Mouse (Mus musculus) spleen, postnatal 14 days (tissue): ENCODE measurements around the gene Chid1.
"Not testable (repeated sequence)": the region's sequence is repeated elsewhere in the genome, so short reads cannot be mapped to it uniquely, and the experiment has no call there.

Experiments used
- DNase-seq, 2 experiments: peaks; one replicate each; pipeline ENCODE4 v3.0.0; 2021 to 2022; ENCODE audit warnings: low spot score in 2 of 2

Chid1 gene

DNA sequence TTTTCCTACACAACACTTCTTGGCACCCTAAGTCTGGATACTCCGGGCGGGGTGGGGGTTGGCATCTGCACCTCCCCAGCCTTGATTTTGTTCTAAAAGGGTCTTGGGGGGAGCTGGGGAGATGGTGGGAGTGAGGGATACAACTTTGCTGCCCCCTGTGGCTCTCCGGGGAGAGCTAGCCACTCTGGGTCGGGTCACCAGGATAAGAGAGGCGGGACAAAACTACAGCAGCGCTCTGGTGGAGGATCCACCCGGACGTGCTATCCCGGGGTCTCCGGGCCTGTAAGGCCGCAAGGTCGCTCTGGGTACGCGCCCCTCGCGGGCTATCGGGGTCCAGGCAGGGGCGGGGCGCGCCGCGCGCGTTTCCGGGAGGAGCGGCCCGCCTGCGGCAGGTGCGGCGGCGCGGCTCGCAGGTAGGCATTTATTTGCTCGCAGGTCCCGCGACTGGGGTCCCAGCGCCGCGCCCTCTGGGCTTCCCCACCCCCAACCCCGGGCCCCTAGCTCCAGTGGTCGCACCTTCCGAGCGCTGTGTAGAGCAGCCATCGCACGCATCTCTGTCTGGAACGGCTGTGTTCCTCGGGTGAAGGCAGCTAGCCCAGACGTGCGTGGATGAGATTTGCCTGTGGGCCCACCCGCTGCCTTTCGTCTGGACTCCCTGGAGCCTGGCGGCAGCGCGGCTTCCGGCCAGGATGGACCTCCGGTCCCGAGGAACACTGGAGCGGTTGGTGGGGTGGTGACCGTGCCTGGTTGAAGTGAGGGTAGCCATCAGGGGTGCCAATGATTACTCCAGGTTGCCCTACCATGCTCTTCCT lies 77.9 kb downstream of the Chid1 start:
- no peak for DNase-seq

- DNase-seq: no peak
Measured at GRCm38 (mm10) chr7:141460391-141461113, 79.1 kb downstream of the Chid1 start, which contains the start of gene Cracr2b. Gene Cracr2b (plus strand): TSS chr7:141461094.

DNA sequence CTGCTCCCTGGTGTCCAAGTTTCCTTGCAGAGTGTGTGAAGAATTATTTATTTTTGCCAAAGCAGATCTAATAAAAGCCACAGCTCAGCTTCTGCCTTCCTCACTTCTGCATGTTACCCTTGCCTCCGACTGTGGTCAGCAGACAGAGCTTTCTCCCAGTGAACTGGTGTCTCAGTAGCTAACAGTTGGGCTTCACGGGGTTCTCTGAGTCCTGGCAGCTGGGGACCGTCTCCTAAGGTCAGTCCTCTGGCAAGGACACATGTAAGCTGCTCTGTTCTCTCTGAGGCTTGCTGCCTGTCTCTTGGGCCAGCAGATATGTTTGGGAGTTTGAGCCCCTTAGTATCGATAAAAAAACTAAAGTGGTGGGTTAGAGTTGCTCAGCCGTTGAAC lies 79.7 kb downstream of the Chid1 start:
- no peak for DNase-seq

DNA sequence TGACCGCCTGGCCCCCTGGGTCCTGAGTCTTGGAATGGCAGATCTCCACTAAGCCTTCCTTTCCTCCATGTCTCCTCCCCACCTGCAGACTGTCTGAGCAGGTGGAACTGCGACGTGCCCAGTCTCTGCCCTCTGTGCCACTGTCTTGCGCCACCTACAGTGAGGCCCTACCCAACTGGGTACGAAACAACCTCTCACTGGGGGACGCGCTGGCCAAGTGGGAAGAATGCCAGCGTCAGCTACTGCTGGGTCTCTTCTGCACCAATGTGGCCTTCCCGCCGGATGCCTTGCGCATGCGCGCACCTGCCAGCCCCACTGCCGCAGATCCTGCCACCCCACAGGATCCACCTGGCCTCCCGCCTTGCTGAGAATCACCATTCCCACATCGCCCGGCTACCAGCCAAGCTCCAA lies 80.4 kb downstream of the Chid1 start:
- DNase-seq: no peak

DNA sequence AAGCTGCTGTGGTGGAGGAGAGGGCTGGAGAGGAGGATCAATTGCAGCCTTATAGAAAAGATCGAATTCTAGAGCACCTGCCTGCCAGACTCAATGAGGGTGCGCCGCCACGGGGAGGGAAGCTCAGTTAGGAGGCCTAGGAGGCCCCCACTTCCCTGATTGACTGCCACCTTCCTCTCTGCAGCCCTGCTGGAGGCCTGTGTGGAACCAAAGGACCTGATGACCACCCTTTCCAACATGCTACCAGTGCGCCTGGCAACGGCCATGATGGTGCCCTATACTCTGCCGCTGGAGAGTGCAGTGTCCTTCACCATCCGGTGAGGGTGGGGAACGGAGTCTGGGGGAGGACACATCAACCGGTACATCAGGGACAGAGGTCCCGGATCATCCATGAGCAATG lies 81.0 kb downstream of the Chid1 start:
- DNase-seq: no peak

GRCm38 (mm10) chr7:141457986-141458660 lies 81.5 kb downstream of the Chid1 start:
- peak; percentile 41 to 62 for DNase-seq

DNA sequence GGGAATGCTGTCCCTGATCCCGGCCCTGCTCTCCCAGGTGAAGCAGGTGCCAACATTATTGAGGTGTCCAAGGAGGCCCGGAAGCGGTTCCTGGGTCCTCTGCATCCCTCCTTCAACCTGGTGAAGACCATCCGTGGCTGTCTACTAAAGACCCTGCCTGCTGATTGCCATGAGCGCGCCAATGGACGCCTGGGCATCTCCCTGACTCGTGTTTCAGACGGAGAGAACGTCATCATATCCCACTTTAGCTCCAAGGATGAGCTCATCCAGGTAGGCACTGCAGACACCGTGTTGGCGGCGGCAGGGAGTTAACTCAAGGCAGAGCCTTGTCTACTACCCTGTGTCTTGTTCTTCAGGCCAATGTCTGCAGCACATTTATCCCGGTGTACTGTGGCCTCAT lies 82.4 kb downstream of the Chid1 start:
- DNase-seq: no peak

DNA sequence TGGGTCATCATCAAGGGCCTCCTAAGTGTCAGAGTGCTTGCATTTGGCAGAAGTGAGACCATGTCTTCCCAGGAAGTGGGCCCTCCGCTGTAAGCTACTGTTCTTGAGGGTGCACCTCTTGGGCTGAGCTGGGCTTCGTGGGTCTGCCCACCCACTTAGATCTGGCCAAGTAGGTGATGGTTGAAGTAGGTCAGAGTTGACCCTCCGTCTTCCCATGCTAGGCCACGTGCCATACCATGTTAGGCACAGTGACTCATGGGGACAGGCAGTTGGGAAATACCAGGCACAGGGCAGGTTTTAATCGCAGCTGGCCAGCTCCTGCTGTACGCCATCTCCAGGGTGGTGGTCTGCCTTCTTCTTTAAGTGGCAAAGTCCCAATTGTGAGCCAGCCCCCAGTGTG lies 82.9 kb downstream of the Chid1 start:
- DNase-seq: no peak

DNA sequence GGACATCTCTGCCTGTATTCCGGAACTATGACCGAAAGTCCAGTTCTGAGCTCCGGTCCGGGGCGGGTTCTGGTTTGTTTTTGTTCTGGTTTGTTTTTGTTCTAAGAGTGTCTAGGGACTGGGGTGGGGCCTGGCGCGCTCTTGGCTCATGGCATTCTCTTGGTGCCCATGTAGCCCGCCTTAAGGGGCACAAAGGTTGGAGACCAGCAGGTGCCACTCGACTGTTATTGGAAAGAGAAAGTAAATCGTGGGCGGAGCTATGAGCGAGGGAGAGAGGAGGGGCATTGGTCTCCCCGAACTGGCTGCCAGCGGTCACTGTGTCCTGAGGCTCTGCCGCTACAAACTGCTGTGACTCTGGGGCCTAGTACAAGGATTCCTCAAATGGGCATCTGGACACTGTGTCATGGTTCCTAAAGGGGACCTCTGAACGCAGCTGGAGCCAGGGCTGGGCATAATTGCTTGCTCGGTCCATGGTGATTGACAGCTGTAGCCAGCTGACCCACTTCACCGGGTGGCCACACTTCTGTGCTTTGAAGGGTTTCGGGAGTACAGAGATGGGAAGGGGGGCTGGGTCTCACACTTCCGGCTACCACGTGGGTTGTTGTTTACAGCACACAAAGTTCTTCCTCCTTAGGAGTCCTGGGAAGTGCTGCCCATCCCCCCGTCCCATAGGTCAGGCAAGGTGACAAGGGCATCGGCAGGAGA lies 83.9 kb downstream of the Chid1 start:
- peak; percentile 15 to 53 for DNase-seq

DNA sequence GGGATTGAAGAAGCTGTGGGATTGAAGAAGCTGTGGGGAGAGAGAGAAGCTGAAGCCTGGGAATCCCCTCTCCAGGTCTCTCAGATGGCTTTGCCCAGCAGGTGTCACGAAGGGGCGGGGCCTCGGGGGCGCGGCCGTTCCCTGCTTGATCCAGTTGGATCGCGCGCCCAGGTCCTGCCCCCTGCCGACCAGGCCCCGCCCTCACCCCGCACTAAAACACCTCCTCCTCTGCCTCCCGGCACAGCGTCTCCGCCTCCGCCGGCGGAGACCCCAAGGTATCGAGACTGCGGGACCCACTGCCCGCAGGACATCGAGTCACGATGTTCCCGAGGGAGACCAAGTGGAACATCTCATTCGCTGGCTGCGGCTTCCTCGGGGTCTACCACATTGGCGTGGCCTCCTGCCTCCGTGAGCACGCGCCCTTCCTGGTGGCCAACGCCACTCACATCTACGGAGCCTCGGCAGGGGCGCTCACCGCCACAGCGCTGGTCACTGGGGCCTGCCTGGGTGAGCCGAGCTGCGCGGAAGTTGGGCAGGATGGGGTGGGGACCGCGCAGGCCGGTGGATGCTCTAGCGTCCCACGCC lies 84.6 kb downstream of the Chid1 start, which contains the start of gene Pnpla2:
Pnpla2 (plus strand) TSS at position 232 of the 585 bp plus-strand sequence.
- peak; percentile 92 to 94 for DNase-seq

GRCm38 (mm10) chr7:141453636-141454035 lies 86.0 kb downstream of the Chid1 start:
- no peak for DNase-seq

DNA sequence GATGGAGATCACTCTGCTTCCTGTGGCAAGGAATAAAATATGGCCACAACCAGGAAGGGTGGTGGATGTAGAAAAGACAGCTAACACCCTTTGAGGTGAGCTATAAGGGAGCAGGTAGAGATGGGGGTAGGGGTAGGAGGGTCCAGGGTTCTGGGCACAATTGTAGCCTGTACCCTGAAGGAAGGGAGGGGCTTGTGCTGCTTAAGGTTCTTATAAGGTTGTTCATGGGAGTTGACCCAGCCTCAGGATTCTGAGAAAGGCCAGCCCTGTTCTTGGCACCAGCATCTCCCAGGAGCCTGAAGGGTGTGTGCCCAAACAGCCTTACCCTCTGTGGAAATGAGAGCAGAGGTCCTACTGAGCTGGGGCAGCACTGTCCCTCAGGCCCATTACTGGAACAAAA lies 87.7 kb downstream of the Chid1 start:
- DNase-seq: no peak

DNA sequence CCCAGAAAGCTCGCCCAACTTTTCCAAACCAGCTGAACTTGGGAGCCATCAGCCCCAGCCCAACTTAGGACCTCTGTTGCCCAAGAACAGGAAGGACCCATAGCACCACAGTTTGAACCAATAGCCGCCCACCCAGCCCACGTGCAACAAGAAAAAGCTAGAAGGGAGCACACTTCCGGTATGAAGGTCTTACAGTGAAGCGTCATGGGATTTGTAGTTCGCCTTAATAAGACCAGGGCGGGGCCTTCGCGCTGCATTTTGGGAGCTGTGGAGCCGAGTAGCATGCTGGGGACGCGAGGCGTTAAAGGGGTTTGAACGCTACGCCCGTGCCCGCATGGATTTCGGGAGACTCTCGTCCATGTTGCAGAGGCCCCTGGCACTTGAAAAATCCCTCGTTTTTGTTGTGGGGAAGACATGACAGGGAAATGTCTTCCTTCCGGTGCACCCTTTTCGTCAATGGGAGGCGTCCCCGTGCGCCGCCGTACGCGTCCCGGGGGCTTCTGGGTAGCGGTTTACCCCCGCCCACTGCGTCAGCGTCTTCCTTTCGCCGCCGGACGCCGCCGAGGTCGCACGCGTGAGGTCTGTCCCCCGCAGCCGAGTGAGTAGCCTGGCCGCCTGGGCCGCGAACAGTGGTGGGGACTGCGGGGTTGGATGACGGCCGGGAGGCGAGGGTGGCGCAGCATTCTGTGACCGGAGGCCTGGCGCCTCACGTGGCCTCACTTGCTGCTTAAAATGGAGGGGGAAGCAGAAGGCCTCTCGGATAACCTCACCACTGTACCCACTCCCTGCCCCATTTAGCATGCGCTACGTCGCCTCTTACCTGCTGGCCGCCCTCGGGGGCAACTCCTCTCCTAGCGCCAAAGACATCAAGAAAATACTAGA lies 92.3 kb downstream of the Chid1 start, which contains the start of gene Rplp2:
Rplp2 (plus strand) TSS at position 261 of the 882 bp plus-strand sequence.
- peak; percentile 85 to 90 for DNase-seq

GRCm38 (mm10) chr7:141446374-141446773 lies 93.3 kb downstream of the Chid1 start:
- DNase-seq: not testable (repeated sequence)

GRCm38 (mm10) chr7:141443828-141444237 lies 95.8 kb downstream of the Chid1 start, which contains the start of gene Pidd1:
Gene Pidd1 (minus strand): TSS chr7:141444025.
- DNase-seq: peak; percentile 51 to 53
